Mouse (Mus musculus) left cerebral cortex, adult 8-10 months (tissue): Measurements from ENCODE around the gene Cd7. TPM values are rescaled to one million over a fixed set of nuclear protein-coding genes. Genes with fewer than 3 reads are reported as not detected.
A peak's percentile ranks its signal among the peaks of the same experiment; 100 is the strongest.
"Not testable (repeated sequence)": the region's sequence is repeated elsewhere in the genome, so short reads cannot be mapped to it uniquely, and the experiment has no call there.

Experiments used
- DNase-seq, 2 experiments: peaks; one replicate each; pipeline ENCODE4 v3.0.0; 2022; ENCODE audit warnings: low spot score in 2 of 2
- total RNA-seq, 4 experiments: library from RNA; stranded (reverse); gene quantifications; 2 replicates each; pipeline ENCODE4 v1.2.4; 2022

Gene Cd7
- total RNA-seq, 4 experiments from 2014 or later, result 1.3 to 2.7 (median 1.4) TPM

- DNase-seq, result no peak
Observed at GRCm38 (mm10) chr11:121047826-121048399, 8.7 kb upstream of the Cd7 start.

DNA sequence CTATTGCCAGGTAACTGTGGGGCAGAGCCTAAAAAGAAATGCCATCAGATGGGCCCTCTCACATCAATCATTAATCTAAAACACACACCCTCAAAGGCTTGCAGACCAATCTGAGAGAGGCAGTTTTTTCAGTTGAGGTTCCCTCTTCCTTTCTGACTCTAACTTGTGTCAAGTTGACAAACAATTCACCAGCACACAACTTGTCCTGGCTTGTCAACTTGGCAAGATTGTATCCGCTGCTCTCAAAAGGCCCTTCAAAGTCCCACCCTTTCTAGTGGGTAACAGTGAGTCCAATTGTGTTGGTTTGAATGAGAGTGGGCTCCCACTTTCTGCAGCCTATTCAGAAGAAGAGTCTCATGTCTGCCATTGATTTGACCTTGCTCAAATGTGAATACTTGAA lies 6.1 kb upstream of the Cd7 start:
- DNase-seq, result no peak

DNA sequence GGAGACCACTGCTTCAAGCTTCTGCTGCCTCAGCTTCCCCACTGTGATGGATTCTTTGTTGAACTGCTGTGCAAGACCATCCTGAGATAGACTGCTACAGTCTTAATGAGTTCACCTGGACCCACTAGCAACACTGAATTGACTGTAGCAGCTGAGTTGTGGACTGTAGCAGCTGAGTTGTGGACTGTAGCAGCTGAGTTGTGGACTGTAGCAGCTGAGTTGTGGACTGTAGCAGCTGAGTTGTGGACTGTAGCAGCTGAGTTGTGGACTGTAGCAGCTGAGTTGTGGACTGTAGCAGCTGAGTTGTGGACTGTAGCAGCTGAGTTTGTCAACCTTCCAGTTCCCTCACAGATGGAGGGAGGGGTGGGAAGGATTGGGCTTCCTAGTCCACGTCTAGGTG lies 3.8 kb upstream of the Cd7 start:
- not testable (repeated sequence) for DNase-seq

GRCm38 (mm10) chr11:121042480-121042879 lies 3.3 kb upstream of the Cd7 start:
- DNase-seq, result no peak

GRCm38 (mm10) chr11:121041636-121042035 lies 2.4 kb upstream of the Cd7 start:
- DNase-seq, result no peak

- DNase-seq, result peak; percentile 48 to 86
Observed at GRCm38 (mm10) chr11:121041212-121041611, 2.0 kb upstream of the Cd7 start.

DNA sequence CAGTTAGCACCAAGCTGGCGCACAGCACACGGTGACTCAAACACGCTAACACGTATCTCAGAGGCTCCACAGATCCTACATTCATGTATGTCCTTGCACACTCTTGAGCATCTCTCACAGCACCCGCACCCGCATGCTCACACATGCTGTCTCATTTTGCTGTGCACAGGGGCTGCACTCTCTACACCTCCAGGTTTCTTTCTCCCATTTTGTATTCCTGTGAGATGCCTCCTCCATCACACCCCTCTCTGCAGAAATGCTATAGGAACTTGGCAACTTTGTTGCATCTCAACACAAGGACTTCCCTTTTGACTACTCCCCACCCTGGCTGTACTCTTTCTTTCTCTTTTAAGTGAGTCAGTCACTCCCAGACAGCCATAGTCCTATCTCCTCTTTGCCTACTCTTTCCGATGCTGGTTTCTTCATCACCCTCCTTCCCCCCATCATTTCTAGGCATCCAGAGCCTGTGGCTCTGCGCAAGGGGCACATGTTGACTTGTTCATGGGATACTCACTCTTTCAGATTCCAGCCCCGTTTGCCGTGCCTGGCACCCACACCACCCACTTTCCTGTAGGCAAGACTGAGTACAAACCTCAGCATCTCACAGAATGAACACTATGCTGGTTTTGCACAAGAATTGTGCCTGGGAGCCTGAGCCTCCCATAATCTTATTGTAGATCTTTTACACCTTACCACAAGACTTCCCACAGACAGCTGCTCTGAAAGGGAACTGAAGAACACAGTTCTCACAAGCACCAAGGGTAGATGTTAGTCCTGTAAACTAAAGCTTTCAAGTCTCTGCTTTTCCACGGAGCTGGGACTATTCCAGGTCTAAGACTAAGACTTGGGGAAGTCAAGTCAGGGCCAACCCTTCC lies 615 bp downstream of the Cd7 start:
- DNase-seq, result peak in 1 of 2 experiments; percentile 51

DNA sequence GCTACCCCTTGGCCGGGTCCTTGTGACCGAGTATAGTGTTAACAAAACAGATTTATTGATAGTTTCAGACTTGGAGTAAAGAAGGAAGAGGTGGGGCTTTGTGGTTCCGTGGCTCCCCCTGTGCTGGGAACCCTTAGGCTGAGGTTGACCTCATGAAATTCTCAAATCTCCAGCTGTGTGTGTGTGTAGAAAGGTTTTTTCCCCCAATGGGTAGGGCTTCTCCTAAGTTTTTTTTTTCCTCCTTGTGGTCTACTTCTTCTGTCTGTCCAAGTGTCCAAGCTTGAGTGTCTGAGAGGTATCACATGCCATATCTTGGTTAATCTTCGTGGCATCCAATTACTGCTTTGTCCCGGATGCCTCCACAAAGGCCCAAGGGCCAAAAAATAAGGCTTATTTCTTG lies 6.1 kb downstream of the Cd7 start:
- no peak for DNase-seq

- DNase-seq, result no peak
Observed at GRCm38 (mm10) chr11:121027259-121027658, 12.0 kb downstream of the Cd7 start.

GRCm38 (mm10) chr11:121024163-121024562 lies 15.1 kb downstream of the Cd7 start:
- DNase-seq, result peak in 1 of 2 experiments; percentile 11

GRCm38 (mm10) chr11:121019501-121019900 lies 19.7 kb downstream of the Cd7 start:
- no peak for DNase-seq

- DNase-seq, result peak in 1 of 2 experiments; percentile 33
Observed at GRCm38 (mm10) chr11:121017703-121018102, 21.5 kb downstream of the Cd7 start.

GRCm38 (mm10) chr11:121015472-121015871 lies 23.7 kb downstream of the Cd7 start:
- DNase-seq, result no peak

GRCm38 (mm10) chr11:121014896-121015300 lies 24.3 kb downstream of the Cd7 start:
- peak in 1 of 2 experiments; percentile 60 for DNase-seq

GRCm38 (mm10) chr11:121013656-121014055 lies 25.6 kb downstream of the Cd7 start:
- no peak for DNase-seq

- no peak for DNase-seq
Observed at GRCm38 (mm10) chr11:121010044-121010755, 29.0 kb downstream of the Cd7 start.

DNA sequence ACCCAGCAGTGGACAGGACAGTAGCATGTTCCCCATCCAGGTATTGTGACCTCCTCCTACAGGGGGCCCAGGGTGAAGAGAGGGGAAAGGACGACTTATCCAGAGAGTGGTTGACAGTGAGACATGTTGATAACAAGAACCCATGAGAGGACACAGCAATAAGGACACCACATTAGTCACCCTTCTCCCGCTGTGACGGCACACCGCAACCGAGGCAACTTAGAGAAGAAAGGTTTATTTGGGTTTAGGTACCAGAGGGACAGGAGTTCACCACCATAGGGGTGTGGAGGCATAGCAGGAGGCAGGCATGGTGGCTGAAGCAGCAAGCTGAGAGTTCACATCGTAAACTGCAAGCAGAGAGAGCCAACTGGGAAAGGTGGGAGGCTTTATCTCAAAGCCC lies 33.0 kb downstream of the Cd7 start:
- no peak for DNase-seq

DNA sequence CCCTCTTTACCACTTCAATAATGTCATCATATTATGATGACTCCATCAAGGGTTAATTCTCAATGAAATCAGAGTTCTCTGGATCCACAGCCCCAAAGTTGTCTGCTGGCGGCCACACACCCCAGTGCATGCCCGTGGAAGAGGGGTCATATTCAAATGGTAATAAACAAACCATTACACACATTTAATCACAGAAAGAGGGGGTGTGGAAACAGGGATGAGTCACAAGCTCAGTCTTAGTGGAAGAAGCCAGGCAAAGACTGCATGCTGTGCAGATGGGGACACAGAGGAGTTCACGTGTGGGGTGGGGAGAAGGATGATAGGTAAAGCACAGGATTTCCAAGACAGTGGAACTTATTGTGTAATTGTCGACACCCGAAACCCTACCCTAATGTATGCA lies 34.9 kb downstream of the Cd7 start:
- no peak for DNase-seq

- no peak for DNase-seq
Observed at GRCm38 (mm10) chr11:121001966-121002365, 37.3 kb downstream of the Cd7 start.

GRCm38 (mm10) chr11:120994741-120995140 lies 44.5 kb downstream of the Cd7 start:
- DNase-seq, result no peak

GRCm38 (mm10) chr11:120993586-120993985 lies 45.6 kb downstream of the Cd7 start:
- no peak for DNase-seq

- no peak for DNase-seq
Observed at GRCm38 (mm10) chr11:120993080-120993479, 46.1 kb downstream of the Cd7 start.
